Mouse (Mus musculus): ENCODE measurements at regions not wholly inside any gene's neighbourhood (a gene's known extent, or its start where the extent isn't known, plus 50 kb on each side); places are given as distances from the start of the nearest gene placed in this dataset.

- Histone ChIP-seq H3K9ac (no peak overlapping the region), H3K27me3 (ENCODE audit: control insufficient read depth, insufficient read depth, low read length) (no peaks in the 10 kb centered on the region), H3K36me3 (replicated peaks; ENCODE audit: control insufficient read depth, insufficient read depth) (no peaks in the 10 kb centered on the region), H3K9me3 (ENCODE audit: control insufficient read depth, low read length) (no peaks in the 10 kb centered on the region), H3K4me2 (replicated peaks) (no peak overlapping the region), H3K4me1 (replicated peaks; ENCODE audit: control insufficient read depth, insufficient read depth, low read length) (peaks cover 30% of the 10 kb centered on the region), H3K27ac (peak overlapping the region; percentile 10; the same call in 1 of the 2 replicates), H3K4me3 (replicated peaks; ENCODE audit: low read length) (no peak overlapping the region)
- WGBS: 34% methylated on average over 10 of the region's 10 CpGs
- no peak for DNase-seq (ENCODE audit: low spot score)
- peak; percentile 73 for ATAC-seq (ENCODE audit: low FRiP score)
Measured at GRCm38 (mm10) chr1:128805687-128806653, 213.9 kb upstream of the Cxcr4 start.

- Histone ChIP-seq H3K4me2 (replicated peaks) (no peak overlapping the region), H3K36me3 (replicated peaks; ENCODE audit: control insufficient read depth, insufficient read depth) (no peaks in the 10 kb centered on the region), H3K27ac (no peak overlapping the region; the same call in 1 of the 2 replicates), H3K9ac (no peak overlapping the region), H3K4me1 (replicated peaks; ENCODE audit: control insufficient read depth, insufficient read depth, low read length) (peaks cover 30% of the 10 kb centered on the region), H3K4me3 (replicated peaks; ENCODE audit: low read length) (no peak overlapping the region), H3K9me3 (ENCODE audit: control insufficient read depth, low read length) (no peaks in the 10 kb centered on the region), H3K27me3 (ENCODE audit: control insufficient read depth, insufficient read depth, low read length) (no peaks in the 10 kb centered on the region)
- ATAC-seq (ENCODE audit: low FRiP score) (peak; percentile 52; the same call in 1 of the 2 replicates), DNase-seq (ENCODE audit: low spot score) (no peak)
- 21% methylated on average over 9 of the region's 9 CpGs for WGBS
Measured at GRCm38 (mm10) chr1:128803433-128804060, 211.5 kb upstream of the Cxcr4 start.

- H3K9ac ChIP-seq: no peak overlapping the region
- peaks cover 30% of the 10 kb centered on the region for H3K4me1 ChIP-seq (replicated peaks; ENCODE audit: control insufficient read depth, insufficient read depth, low read length)
- H3K36me3 ChIP-seq (replicated peaks; ENCODE audit: control insufficient read depth, insufficient read depth): no peaks in the 10 kb centered on the region
- no peak overlapping the region for H3K4me3 ChIP-seq (replicated peaks; ENCODE audit: low read length)
- no peaks in the 10 kb centered on the region for H3K27me3 ChIP-seq (ENCODE audit: control insufficient read depth, insufficient read depth, low read length)
- DNase-seq (ENCODE audit: low spot score): no peak
- no peaks in the 10 kb centered on the region for H3K9me3 ChIP-seq (ENCODE audit: control insufficient read depth, low read length)
- ATAC-seq (ENCODE audit: low FRiP score): no peak
- H3K4me2 ChIP-seq (replicated peaks): no peak overlapping the region
- H3K27ac ChIP-seq: no peak overlapping the region
Measured at GRCm38 (mm10) chr1:128803058-128803432, 211.0 kb upstream of the Cxcr4 start.

DNA sequence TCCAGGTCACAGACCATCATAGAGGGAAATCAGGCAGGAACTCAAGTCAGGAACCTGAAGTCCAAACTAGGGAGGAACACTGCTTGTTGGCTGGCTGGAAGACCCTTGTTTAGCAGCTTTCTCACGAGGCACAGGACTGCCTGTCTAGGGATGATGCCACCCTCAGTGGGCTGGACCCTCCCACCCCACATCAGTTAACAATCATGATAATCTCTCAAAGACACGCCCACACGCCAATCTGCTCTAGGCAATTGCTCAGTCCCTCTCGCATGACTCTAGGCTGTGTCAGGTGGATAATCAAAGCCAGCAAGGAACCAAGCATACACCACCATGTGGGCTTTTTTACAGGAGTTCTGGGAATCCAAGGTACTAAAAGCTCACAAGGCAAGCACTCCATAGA lies 206.6 kb upstream of the Cxcr4 start:
- no peak overlapping the region for H3K27ac ChIP-seq
- peaks cover 6% of the 10 kb centered on the region; the same call in 1 of the 2 replicates for H3K4me1 ChIP-seq (replicated peaks; ENCODE audit: control insufficient read depth, insufficient read depth, low read length)
- no peak overlapping the region for H3K4me3 ChIP-seq (replicated peaks; ENCODE audit: low read length)
- ATAC-seq (ENCODE audit: low FRiP score) (no peak), DNase-seq (ENCODE audit: low spot score) (no peak)
- WGBS: 73% methylated on average over 4 of the region's 4 CpGs
- H3K9ac ChIP-seq: no peak overlapping the region
- no peaks in the 10 kb centered on the region for H3K36me3 ChIP-seq (replicated peaks; ENCODE audit: control insufficient read depth, insufficient read depth)
- no peaks in the 10 kb centered on the region for H3K27me3 ChIP-seq (ENCODE audit: control insufficient read depth, insufficient read depth, low read length)
- no peaks in the 10 kb centered on the region for H3K9me3 ChIP-seq (ENCODE audit: control insufficient read depth, low read length)
- H3K4me2 ChIP-seq (replicated peaks): no peak overlapping the region

- Histone ChIP-seq H3K27ac (no peak overlapping the region), H3K36me3 (replicated peaks; ENCODE audit: control insufficient read depth, insufficient read depth) (no peaks in the 10 kb centered on the region), H3K4me3 (replicated peaks; ENCODE audit: low read length) (no peak overlapping the region), H3K9me3 (ENCODE audit: control insufficient read depth, low read length) (no peaks in the 10 kb centered on the region), H3K9ac (no peak overlapping the region), H3K4me2 (replicated peaks) (no peak overlapping the region), H3K4me1 (replicated peaks; ENCODE audit: control insufficient read depth, insufficient read depth, low read length) (no peaks in the 10 kb centered on the region), H3K27me3 (ENCODE audit: control insufficient read depth, insufficient read depth, low read length) (no peaks in the 10 kb centered on the region)
- WGBS: 89% methylated on average over 6 of the region's 6 CpGs
- no peak for DNase-seq (ENCODE audit: low spot score)
- no peak for ATAC-seq (ENCODE audit: low FRiP score)
Measured at GRCm38 (mm10) chr1:128795654-128796053, 203.6 kb upstream of the Cxcr4 start.

- ATAC-seq (ENCODE audit: low FRiP score) (no peak), DNase-seq (ENCODE audit: low spot score) (no peak)
- H3K4me2 ChIP-seq (replicated peaks): no peak overlapping the region
- H3K4me3 ChIP-seq (replicated peaks; ENCODE audit: low read length): no peak overlapping the region
- no peaks in the 10 kb centered on the region for H3K27me3 ChIP-seq (ENCODE audit: control insufficient read depth, insufficient read depth, low read length)
- 92% methylated on average over 6 of the region's 6 CpGs for WGBS
- no peaks in the 10 kb centered on the region for H3K36me3 ChIP-seq (replicated peaks; ENCODE audit: control insufficient read depth, insufficient read depth)
- H3K27ac ChIP-seq: no peak overlapping the region
- no peaks in the 10 kb centered on the region for H3K9me3 ChIP-seq (ENCODE audit: control insufficient read depth, low read length)
- no peaks in the 10 kb centered on the region for H3K4me1 ChIP-seq (replicated peaks; ENCODE audit: control insufficient read depth, insufficient read depth, low read length)
- no peak overlapping the region for H3K9ac ChIP-seq
Measured at GRCm38 (mm10) chr1:128790881-128791280, 198.8 kb upstream of the Cxcr4 start.

- H3K36me3 ChIP-seq (replicated peaks; ENCODE audit: control insufficient read depth, insufficient read depth): no peaks in the 10 kb centered on the region
- no peaks in the 10 kb centered on the region for H3K27me3 ChIP-seq (ENCODE audit: control insufficient read depth, insufficient read depth, low read length)
- H3K4me3 ChIP-seq (replicated peaks; ENCODE audit: low read length): no peak overlapping the region
- no peaks in the 10 kb centered on the region for H3K4me1 ChIP-seq (replicated peaks; ENCODE audit: control insufficient read depth, insufficient read depth, low read length)
- H3K9ac ChIP-seq: no peak overlapping the region; the same call in 1 of the 2 replicates
- H3K27ac ChIP-seq: no peak overlapping the region; the same call in 1 of the 2 replicates
- 53% methylated on average over 3 of the region's 3 CpGs for WGBS
- H3K9me3 ChIP-seq (ENCODE audit: control insufficient read depth, low read length): no peaks in the 10 kb centered on the region
- no peak overlapping the region for H3K4me2 ChIP-seq (replicated peaks)
- no peak for DNase-seq (ENCODE audit: low spot score)
- no peak for ATAC-seq (ENCODE audit: low FRiP score)
Measured at GRCm38 (mm10) chr1:128789567-128790335, 197.7 kb upstream of the Cxcr4 start.

- H3K27me3 ChIP-seq (ENCODE audit: control insufficient read depth, insufficient read depth, low read length): no peaks in the 10 kb centered on the region
- no peak overlapping the region for H3K27ac ChIP-seq
- H3K4me3 ChIP-seq (replicated peaks; ENCODE audit: low read length): no peak overlapping the region
- H3K36me3 ChIP-seq (replicated peaks; ENCODE audit: control insufficient read depth, insufficient read depth): no peaks in the 10 kb centered on the region
- DNase-seq (ENCODE audit: low spot score): no peak
- 62% methylated on average over 6 of the region's 6 CpGs for WGBS
- no peaks in the 10 kb centered on the region for H3K9me3 ChIP-seq (ENCODE audit: control insufficient read depth, low read length)
- H3K4me1 ChIP-seq (replicated peaks; ENCODE audit: control insufficient read depth, insufficient read depth, low read length): no peaks in the 10 kb centered on the region
- H3K4me2 ChIP-seq (replicated peaks): no peak overlapping the region
- ATAC-seq (ENCODE audit: low FRiP score): no peak
- H3K9ac ChIP-seq: no peak overlapping the region
Measured at GRCm38 (mm10) chr1:128788227-128788626, 196.1 kb upstream of the Cxcr4 start.

Measured in hindbrain, embryonic 14.5 days (tissue).